Mouse (Mus musculus) cerebellum, adult 18-20 months (tissue): Measurements from ENCODE around the gene Aff3.
A peak's percentile ranks its signal among the peaks of the same experiment; 100 is the strongest.

Experiments
- DNase-seq, 2 experiments: peaks; one replicate each; pipeline ENCODE4 v3.0.0; 2021

Gene Aff3

GRCm38 (mm10) chr1:38532581-38532980 is 132.2 kb downstream of the Aff3 start:
- no peak for DNase-seq

GRCm38 (mm10) chr1:38528607-38529006 is 136.1 kb downstream of the Aff3 start:
- DNase-seq, result no peak

- DNase-seq, result no peak
Measured at GRCm38 (mm10) chr1:38526568-38526967, 138.2 kb downstream of the Aff3 start.

GRCm38 (mm10) chr1:38521651-38522050 is 143.1 kb downstream of the Aff3 start:
- DNase-seq, result no peak

GRCm38 (mm10) chr1:38516225-38516624 is 148.5 kb downstream of the Aff3 start:
- no peak for DNase-seq

GRCm38 (mm10) chr1:38514634-38515011 is 150.1 kb downstream of the Aff3 start:
- no peak for DNase-seq

GRCm38 (mm10) chr1:38513970-38514633 is 150.7 kb downstream of the Aff3 start:
- DNase-seq, result no peak

GRCm38 (mm10) chr1:38512258-38513081 is 152.3 kb downstream of the Aff3 start:
- DNase-seq, result no peak

GRCm38 (mm10) chr1:38511076-38511475 is 153.7 kb downstream of the Aff3 start:
- DNase-seq, result no peak

GRCm38 (mm10) chr1:38509301-38509700 is 155.5 kb downstream of the Aff3 start:
- no peak for DNase-seq

- no peak for DNase-seq
Measured at GRCm38 (mm10) chr1:38507636-38508179, 157.0 kb downstream of the Aff3 start.

GRCm38 (mm10) chr1:38506396-38506795 is 158.4 kb downstream of the Aff3 start:
- no peak for DNase-seq

GRCm38 (mm10) chr1:38503431-38504089 is 161.2 kb downstream of the Aff3 start:
- no peak for DNase-seq

GRCm38 (mm10) chr1:38502797-38503196 is 162.0 kb downstream of the Aff3 start:
- no peak for DNase-seq

GRCm38 (mm10) chr1:38501231-38501630 is 163.5 kb downstream of the Aff3 start:
- DNase-seq, result no peak

GRCm38 (mm10) chr1:38499500-38499899 is 165.3 kb downstream of the Aff3 start:
- DNase-seq, result no peak

- DNase-seq, result no peak
Measured at GRCm38 (mm10) chr1:38497576-38497975, 167.2 kb downstream of the Aff3 start.

- DNase-seq, result no peak
Measured at GRCm38 (mm10) chr1:38496886-38497528, 167.7 kb downstream of the Aff3 start.

- no peak for DNase-seq
Measured at GRCm38 (mm10) chr1:38495284-38495683, 169.5 kb downstream of the Aff3 start.

- no peak for DNase-seq
Measured at GRCm38 (mm10) chr1:38489733-38490132, 175.0 kb downstream of the Aff3 start.

GRCm38 (mm10) chr1:38488667-38489210 is 176.0 kb downstream of the Aff3 start:
- DNase-seq, result no peak

- DNase-seq, result no peak
Measured at GRCm38 (mm10) chr1:38487884-38488283, 176.9 kb downstream of the Aff3 start.

- peak in 1 of 2 experiments; percentile 11 for DNase-seq
Measured at GRCm38 (mm10) chr1:38483191-38483590, 181.6 kb downstream of the Aff3 start.
